Mouse (Mus musculus) central nervous system, embryonic 18 days (tissue): ENCODE data around the gene Tmem14a. TPM values are rescaled to one million over a fixed set of nuclear protein-coding genes. Genes with fewer than 3 reads are reported as not detected.

ENCODE experiments used
- polyA plus RNA-seq: library from polyadenylated mRNA; depleted of rRNA; stranded (reverse); fragments of >200 nt; gene quantifications from 2 replicates; pipeline ENCODE4 v1.2.3, GENCODE M21; 2012; rRNA removed

Tmem14a gene
- polyA plus RNA-seq, result 15.7 and 18.5 TPM in 2 replicates

DNA sequence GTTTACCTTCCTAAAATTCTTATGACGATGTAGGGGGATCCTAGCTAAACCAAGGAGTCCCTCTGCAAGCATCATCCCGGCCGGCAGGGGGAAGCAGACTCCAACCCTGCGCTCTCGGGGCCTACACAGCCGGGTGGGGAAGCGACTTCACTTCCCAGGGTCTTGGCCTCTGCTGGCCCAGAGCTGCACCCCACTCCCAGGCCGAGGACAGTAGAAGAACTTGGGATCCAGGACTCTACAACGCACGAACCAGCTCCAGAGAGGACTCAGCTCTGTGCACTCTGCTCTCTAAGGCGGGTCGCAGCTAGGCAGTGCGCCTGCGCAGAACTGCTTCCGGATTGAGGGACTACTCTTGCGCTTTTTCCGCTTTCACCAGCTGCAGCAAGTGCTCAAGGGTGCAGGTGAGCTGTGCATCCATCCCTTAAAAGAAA is at the start of gene Tmem14a:
Gene Tmem14a, plus strand, starts transcription at position 87 of the 431 bp plus-strand sequence.

DNA sequence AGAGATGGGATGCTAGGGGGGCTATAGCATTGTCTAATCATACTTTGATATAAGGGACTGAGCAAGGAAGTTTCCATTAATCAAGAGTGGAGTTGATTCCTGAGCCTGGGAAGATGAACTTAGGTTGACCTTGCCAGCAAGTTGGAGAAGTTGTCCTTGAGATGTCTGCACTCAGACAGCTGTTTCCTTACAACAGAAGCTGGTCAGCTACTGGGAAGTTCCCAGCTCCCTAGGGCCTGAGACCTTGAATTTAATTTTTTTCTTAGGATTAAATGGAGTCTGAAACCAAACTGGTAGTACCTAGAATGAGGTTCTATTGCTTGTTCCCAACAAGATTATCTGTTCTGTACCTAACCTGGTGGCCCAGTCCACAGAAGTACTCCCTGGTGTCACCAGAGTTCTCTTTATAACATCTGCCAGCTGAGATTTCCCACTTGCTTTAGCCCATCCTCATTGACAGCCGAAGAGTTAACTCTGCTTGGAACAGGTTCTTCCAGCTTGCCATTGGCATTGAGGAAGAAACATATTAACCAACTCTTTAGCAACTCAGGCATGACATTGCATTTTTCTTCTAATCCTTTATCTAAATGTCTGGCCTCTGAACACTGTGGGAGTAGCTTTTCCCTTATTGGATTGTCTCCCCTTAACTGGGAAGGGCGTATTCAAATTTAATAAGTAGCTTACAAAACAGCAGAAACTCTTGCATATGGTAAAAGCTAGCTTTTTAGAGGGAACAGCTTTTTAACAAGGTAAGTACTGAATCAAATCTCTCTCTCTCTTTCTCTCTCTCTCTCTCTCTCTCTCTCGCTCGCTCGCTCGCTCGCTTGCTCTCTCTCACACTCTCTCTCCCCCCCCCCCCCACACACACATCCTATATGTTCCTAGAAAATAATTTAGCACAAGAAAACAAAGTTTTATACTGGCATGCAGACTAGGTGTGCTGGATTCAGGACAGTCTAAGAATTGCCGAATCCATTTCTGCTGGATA is 21.8 kb downstream of the Tmem14a start, which contains the start of gene Gsta3:
Gene Gsta3, plus strand, starts transcription at position 679 of the 988 bp plus-strand sequence.

Other genes starting within 250 kb of the Tmem14a start
- 2.7 and 2.8 TPM in 2 replicates for gene Tram2, start 139.3 kb upstream of the Tmem14a start, polyA plus RNA-seq
- 0.76 and 0.98 TPM in 2 replicates for gene Gsta3, start 22.0 kb downstream of the Tmem14a start, polyA plus RNA-seq
- gene Khdc1a, start 131.1 kb downstream of the Tmem14a start, polyA plus RNA-seq, result not detected in 2 replicates
- gene Khdc1c, start 149.8 kb downstream of the Tmem14a start, polyA plus RNA-seq, result not detected in 2 replicates
- gene Khdc1b, start 165.0 kb downstream of the Tmem14a start, polyA plus RNA-seq, result not detected in 2 replicates